Mouse (Mus musculus): ENCODE results near the gene Abl1.

The Abl1 gene

DNA sequence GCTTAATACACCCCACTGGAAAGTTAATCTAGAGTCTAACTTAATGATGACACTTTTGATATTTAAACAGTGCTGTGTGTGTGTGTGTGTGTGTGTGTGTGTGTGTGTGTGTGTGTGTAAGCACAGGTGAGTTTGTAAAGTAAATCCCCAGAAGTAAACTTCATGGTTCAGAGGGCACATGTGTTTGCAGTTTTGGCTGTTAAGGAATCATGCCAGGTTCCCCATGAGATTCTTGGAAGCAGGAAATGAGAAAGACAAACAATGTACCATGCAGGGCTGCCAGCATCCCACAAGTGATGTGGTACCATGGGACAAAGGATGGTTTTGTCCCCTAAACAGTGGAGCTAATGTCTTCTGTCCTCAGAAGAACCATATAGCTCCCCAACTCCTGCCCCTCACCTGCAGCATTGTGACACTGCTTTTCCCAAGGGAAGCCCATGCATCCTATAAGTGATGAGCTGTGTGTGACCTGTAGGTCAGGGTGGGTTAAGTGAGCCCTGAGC, 57.6 kb downstream of the Abl1 start:
- DNase-seq (ENCODE audit: low spot score in 2 of 2): no peak

DNA sequence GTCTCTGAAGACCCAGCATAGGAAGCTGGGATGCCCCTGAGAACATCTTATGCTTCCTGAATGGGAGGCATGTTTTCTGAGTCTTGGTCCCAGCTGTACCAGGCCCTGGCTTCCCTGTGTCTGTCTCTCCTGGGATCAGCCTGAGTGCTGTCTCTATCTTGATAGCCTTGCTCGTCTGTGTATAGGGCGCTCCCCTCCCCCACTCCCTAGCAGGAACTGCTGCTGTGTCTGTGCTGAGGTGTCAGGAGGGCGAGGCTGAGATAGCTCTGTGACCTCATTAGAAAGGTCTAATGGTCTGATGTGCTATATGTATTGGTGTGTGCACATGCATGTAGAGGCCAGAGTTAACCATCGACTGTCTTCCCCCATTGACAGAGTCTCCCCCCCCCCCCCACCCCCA, 58.7 kb downstream of the Abl1 start:
- DNase-seq (ENCODE audit: low spot score in 2 of 2): no peak

DNA sequence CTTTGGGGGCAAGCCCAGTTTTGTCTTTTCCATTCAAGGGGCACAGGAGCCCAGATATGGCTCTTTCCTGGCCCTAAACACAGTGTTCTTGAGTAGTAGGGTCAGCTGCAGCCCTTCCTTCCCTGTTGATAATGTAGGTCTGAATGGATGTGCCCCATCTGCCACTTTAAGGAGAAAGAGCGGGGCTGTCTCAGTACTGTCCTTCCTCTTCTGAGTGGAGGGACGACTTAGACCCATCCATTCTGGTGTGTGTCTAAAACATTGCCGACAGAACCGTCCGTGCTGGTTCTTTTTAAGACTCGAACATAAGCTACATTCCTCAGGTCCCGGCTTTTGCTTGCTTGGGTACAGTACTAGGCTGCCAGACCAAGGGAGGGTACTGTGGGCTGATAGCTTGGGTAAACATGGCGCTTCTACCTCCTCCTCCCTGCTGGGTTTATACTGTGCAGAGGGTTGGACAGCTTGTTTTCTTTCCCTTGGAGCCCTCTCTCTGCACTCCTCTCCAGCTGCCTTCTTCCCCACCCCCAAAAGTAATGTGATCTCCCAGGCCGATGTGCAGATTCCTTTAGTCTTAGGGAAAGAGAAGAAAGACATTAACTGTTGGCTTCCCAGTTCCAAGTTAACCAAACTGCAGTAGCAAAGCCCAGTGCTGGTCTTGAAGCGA, 61.0 kb downstream of the Abl1 start:
- DNase-seq (ENCODE audit: low spot score in 2 of 2): no peak

DNA sequence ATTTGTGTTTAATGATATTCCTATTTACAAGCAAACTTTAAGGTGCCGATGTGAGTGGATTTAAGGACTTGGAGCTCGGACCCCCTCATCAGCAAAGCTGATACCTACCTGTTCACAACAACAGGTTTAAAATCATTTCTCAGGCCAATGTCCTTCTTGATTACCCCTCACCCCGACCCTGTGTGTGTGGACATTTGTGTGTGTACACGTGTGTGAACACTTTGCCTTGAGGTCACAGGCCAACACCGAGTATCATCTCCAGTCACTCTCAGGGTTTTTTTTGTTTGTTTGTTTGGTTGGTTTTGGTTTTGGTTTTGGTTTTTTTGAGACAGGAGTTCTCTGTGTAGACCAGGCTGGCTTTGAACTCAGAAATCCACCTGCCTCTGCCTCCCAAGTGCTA, 62.0 kb downstream of the Abl1 start:
- DNase-seq (ENCODE audit: low spot score in 2 of 2): no peak

DNA sequence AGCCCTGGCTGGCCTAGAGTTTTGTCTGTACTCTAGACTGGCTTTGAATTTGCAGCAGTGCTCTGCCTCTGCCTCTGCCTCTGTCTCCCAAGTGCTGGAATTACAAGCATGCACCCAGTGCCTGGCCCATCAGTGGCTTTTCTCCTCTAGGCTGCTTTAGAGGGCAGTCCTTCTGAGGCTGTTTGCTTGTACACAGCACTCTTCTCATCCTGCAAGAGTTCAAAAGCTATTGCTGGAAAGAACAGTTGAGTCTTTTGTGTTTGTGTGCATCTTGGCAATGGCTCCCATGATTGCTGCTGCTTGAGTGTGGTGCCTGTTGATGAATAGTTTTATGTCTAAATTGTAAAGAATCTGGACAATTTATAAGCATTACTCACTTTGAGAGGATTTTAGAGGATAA, 69.3 kb downstream of the Abl1 start:
- no peak for DNase-seq (ENCODE audit: low spot score in 2 of 2)

DNA sequence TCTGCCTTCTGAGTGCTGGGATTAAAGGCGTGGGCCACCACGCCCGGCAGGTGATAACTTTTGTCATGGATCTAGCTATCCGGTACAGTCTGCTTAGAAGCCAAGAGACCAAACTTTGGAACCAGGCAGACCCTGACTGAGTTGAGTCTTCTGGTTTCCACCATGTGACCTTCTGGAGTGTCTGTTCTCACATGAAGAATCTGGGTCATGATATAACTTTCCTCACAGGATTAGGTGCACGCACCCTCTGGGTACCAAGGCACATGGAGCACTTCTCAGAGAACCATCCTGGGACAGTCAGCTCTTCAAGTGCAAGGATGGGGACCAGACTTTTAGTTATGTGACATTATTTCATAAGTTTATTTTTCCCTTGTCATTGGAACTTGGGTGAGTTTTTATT, 70.8 kb downstream of the Abl1 start:
- DNase-seq (ENCODE audit: low spot score in 2 of 2): no peak

DNA sequence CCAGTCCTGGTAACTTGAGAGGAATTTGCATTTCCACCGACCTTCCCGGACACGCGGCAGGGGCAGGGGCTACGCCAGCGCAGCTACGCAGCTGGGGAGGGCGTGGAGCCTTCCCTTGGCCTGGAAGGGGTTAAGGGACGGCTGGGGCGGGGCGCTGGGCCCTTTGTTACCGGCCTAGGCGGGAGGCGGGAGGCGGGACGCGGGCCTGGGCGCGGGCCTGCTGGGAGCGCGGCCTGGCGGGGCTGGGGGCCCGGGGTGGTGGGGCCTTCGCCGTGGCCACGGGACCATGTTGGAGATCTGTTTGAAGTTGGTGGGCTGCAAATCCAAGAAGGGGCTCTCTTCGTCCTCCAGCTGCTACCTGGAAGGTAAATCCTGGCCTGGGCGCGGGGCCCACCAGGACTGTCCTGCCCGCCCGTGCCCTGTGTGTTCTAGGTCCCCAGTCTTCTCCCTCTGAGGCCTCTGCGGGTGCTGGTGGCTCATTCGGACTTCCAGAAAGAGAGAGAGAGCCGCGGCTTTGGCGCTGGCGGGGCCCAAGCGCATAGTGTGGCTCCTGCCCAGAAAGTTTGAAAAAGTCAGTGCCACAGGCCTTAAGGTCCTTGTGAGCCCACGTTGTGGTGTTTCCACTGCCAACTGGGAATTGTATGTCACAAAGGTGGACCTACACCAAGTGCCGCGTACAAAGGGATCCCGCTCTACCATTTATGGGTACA, 71.7 kb downstream of the Abl1 start:
- DNase-seq (ENCODE audit: low spot score in 2 of 2): peak; percentile 40 to 67

DNA sequence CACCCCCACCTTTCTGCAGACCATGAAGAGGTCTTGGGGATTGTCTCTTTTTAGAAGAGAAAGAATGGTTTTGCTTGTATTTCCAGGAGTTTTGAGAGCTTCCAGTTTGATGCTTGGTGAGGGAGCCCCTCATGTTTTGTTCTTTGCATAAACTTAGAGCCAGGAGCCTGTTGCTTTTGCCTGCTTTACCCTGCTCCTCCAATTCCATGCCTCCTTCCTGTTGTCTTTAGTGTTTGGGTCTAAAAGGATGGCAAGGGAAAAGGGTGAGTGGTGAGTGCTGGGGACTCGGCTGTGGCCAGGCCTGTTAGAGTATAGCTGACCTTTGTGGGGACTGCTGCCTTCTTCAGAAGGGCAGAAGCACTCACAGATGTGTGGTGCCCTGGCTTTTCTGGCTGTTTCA, 72.3 kb downstream of the Abl1 start:
- DNase-seq (ENCODE audit: low spot score in 2 of 2): no peak

DNA sequence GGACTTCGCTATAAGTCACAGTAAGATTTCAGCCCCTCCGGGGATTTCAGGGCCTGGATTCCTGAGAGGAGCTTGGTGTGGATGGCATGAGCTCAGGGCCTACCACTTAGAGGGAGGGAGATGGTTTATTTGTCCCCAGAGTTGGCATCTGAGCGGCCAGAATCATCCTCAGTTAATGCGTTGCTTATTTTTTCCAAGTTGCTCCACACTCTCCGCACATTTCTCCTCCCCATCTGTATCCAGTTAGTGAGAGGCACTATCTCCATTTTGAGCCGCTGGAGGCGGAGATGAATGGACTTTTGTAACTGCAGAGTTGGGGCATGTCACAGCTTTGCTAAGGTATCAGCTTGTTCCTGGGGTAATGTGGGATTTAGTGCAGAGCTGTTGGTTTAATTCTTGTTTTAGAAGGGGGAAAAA, 72.9 kb downstream of the Abl1 start:
- no peak for DNase-seq (ENCODE audit: low spot score in 2 of 2)

DNA sequence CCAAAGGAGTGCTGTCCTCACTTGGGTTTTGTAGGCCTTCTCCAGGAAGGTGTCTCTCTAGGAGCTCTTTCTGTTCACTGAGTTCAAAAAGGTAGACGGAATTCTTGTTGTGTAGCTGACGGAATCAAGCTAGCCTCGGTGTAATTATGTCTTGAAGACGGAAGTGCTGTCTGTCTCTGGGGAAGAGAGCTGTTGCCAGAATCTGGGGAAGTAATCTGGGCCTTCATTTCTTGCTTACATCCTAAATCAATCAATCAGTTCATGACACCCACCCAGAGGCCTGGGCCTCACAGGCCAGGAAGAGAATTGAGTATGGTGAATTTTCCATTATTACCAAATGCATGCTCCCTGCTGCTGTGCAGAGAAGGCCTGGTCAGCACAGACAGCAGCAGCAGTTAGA, 73.4 kb downstream of the Abl1 start:
- no peak for DNase-seq (ENCODE audit: low spot score in 2 of 2)

DNA sequence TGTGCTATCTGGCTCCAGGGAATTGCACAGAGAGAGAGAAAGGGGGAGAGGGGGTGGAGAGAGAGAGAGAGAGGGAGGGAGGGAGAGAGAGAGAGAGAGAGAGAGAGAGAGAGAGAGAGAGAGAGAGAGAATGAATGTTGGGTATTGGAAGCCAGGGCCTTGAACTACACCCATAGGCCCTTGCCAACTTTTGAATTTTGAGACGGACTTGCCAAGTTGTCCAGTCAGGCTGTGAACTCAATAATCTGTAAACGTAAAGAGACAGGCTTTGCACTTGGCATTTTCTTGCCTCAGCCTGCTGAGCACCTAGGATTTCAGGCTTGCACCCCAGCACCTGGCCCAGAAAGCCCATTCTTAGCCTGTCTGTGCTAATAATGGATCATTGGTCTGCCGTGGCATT, 74.0 kb downstream of the Abl1 start:
- no peak for DNase-seq (ENCODE audit: low spot score in 2 of 2)

DNA sequence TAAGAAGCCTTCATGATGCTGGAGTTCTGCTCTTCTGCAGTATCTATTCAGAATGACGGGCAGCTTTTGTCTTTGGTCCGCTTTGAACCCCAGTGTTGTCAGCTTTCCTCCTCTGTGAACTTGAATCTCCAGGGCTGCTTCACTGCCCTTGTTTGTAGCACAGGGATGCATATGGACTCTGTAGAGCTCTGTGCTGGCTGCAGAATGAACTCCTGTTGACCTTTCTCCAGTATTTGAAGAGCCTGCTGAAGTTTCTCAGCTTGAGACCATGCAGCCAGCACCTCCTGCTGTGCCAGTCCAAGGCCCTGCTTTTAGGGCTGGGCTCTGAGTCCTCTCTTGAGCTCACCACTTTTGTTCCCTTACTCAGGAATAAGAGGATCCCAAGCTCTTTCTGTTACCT, 74.7 kb downstream of the Abl1 start:
- DNase-seq (ENCODE audit: low spot score in 2 of 2): no peak

DNA sequence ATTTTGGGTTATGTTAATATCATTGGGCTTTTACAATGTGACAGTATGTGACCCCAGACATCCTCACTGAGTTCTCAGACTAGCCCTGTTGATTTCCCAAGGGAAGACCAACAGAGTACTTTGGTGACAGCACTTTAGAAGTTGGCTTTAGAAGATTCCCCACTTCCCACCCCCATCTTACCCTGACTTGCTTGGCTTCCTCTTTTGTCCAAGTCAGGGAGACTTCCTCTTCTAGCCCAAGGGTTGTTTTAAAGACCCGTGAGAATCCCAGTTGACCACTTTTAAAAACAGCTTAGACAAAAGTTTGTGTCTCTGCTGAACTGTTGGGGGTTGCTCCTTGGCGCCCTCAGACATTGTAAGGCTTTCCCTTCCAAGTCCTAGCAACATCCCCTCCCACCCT, 75.1 kb downstream of the Abl1 start:
- no peak for DNase-seq (ENCODE audit: low spot score in 2 of 2)

DNA sequence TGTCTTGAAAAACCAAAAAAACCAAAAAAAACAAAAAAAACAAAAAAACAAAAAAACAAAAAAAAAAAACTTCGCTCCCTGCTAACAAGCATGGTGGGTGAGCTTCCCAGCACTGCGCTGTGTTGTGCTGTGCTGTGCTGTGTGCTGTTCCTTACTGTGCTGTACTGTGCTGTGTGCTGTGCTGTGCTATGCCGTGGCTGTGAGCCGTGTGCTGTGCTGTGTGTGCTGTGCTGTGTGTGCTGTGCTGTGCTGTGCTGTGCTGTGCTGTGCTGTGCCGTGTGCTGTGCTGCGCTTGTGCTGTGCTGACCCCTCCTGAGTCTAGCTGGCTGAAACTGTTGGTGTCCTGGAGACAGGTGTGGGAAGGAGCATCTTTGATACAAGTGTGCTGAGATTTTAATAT, 78.9 kb downstream of the Abl1 start:
- DNase-seq (ENCODE audit: low spot score in 2 of 2): no peak

DNA sequence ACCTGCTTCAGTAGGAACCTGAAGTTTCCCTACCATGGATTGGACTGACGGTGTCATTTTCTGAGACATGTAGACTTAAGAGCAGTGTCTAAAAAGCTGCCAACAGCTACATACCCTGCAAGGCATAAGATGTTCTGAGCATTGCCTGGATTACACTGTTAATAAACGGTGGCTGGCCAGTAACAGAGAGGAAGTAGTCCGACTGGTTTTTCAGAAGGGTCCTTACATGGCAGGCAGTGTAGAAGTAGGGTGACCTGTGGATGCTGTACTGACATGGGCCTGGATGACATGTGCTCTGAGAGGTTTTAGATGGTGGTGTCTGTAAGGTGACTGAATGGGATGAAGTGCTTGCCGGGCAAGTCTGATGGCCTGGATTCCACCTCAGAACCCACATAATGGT, 79.6 kb downstream of the Abl1 start:
- DNase-seq (ENCODE audit: low spot score in 2 of 2): no peak

DNA sequence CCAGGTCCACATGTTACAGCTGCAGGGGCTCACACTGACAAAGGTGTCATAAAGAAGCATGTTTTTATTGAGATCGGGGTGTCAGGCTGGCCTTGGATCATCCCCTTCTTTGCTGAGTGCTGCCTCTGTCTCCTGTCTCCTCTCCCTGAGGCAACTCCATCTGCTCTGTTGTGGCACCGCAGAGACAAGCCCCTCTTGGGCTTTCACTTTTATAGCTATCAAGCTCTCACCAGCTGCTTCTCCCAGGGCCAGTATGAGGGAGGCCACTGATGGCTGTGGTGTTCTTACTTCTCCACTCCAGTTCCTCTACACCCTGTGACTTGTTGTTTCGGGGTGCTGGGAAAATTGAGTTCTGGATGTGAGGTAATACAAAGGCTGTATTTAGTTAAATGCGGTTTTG, 80.9 kb downstream of the Abl1 start:
- DNase-seq (ENCODE audit: low spot score in 2 of 2): no peak

DNA sequence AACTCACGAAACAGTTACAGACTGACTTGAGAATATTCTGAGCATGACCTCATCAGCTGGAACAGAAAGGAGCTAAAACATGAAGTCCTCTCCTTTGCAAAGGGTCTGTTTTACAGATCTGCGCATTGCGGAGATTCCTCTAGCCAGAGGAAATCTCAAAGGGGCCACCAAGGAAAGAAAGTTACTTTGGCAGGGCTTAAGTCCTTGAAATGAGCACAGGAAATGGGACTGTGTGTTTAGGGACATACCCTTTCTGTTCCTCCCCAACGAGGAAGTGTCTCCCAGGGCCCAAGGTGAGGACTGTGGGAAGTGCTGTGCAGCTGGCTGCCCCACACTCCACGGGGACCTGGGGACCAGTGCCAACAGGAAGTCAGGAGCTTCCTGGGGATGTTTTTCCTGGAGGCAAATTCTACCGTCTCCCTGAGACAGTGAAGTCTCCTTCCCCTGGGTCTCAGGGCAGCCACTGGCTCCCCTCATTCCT, 81.5 kb downstream of the Abl1 start:
- no peak for DNase-seq (ENCODE audit: low spot score in 2 of 2)

DNA sequence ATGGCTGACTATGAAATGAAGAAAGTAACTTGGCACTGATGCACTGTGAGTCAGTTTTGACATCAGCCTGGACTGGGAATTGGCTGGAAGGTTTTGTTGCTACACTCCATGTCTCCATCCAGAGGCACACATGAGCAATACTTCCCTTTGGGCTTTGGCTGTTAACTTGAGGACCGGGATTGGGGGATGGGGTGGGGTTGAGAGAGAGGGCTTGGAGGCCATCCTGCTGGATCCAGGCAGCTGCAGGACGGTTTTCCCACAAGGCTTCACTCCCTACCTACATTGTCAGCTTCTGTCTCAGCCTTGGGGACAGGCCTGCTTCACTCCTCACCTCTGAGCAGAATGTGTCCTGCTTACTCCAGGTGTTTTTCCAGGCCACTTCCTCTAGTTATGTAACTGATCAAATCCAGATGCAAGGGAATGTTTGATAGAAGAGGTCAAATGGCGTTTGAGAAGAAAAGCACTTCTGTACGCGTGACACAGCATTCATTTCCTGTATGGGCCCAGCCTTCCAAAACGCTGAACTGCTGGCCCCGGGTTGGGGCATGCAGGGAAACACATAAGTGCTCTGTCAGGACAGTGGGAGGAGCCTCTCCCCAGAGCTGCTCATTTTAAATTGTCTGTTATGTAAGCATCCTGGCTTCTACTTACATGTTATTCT, 82.7 kb downstream of the Abl1 start:
- no peak for DNase-seq (ENCODE audit: low spot score in 2 of 2)

DNA sequence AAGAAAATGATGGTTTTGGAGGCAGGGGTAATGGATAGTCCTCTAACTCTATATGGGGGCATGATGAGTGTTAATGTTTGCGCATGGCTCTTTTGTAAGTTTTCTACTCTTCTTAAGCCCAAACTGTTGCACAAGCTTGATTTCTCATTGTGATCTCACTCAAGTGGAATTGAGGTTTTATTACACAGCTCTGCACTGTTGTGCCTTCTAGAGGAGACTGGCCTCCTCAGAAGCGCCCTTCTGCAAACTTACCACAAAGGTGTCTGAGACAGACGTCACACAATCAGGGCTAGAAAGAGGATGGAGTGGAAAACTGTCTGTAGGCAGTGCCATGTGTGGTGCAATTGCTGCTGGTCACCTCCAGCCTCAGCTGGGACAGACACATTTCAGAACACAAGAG, 88.3 kb downstream of the Abl1 start:
- no peak for DNase-seq (ENCODE audit: low spot score in 2 of 2)

DNA sequence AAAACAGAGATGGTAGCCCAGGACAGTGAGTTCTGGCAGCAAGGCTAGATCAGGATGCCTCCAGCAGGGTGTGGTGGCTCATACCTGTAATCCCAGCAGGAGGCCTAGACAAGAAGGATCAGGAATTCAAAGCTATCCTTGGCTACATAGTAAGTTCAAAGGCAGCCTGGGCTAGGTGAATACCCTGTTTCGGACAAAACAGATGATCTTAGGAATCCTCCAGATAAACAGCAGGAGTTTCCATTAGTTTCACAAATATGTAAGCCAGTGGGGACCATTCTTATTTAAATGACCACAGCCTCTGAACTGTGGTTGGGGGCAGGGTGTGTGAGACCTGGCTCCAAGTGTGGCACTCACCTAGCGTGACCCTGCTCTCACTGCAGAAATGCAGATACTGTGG, 91.1 kb downstream of the Abl1 start:
- no peak for DNase-seq (ENCODE audit: low spot score in 2 of 2)

DNA sequence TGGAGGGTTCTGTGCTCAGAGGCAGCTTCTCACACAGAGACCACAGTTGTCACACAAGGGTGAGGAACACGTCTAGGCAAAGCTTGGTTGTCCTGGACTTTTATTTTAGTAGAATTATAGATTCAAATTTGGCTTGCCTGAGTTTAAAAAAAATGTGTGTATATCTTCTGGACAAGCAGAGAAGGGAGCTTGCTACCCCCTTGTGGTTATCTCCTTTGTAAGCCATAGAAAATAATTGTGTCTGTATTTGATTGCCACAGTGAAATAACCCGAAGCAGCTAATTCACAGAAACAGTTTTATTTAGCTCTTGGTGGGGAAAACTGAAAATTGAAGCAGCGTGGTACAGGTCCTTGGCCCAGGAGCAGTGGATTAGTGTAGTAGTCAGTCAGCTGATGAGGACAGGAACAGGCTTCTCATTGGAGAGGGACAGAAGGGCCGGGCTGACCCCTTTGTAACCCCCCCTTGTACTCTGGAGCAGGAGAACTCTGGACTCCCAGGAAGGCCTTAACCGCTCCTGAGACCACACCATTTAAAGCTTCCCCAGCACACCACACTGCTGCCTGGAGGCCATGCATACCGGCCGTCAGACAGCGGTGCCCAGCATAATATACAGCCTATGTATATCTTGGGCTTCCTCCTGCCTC, 94.9 kb downstream of the Abl1 start:
- no peak for DNase-seq (ENCODE audit: low spot score in 2 of 2)

DNA sequence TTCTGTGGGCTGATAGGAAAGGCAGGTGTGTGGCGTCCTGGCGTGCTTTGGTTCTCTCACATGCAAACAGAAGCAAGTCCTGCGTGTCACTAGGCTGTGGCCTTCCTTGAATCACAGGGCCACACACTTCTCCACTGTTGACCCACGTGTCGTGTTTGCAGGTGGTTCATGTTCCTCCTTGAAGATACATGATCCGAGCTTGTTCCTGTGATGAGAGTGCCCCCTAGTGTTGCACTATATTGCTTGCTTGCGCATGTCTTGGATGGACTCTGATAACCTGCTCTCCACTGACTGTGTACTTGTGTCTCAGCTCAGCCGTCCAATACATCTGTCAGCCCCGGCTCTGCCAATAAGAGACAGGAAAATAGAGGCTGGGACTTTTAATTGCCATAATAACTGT, 96.9 kb downstream of the Abl1 start:
- DNase-seq (ENCODE audit: low spot score in 2 of 2): peak; percentile 43 to 77
